Mouse (Mus musculus): ENCODE data around the gene Kremen2. TPM values are rescaled to one million over a fixed set of nuclear protein-coding genes. Genes with fewer than 3 reads are reported as not detected.

Gene Kremen2
- polyA plus RNA-seq, 1 experiment: 0.88 TPM

GRCm38 (mm10) chr17:23755689-23756088 lies 10.1 kb upstream of the Kremen2 start:
- no peak overlapping the region for H3K4me3 ChIP-seq
- TF ChIP-seq POLR2A (IDR thresholded peaks at IDR 0.05; ENCODE audit: insufficient read length, low read depth) (no peak), TCF3 (IDR thresholded peaks at IDR 0.05; ENCODE audit: insufficient read length, low read depth) (no peak), SRF (IDR thresholded peaks at IDR 0.05; ENCODE audit: control insufficient read depth, insufficient read length, low read depth) (no peak)
- no peak overlapping the region for H3ac ChIP-seq (ENCODE audit: control insufficient read depth, insufficient read length)
- H3K4me2 ChIP-seq (ENCODE audit: low read depth): no peak overlapping the region
- peaks cover 8% of the 10 kb centered on the region for H3K36me3 ChIP-seq (ENCODE audit: control insufficient read depth, insufficient read depth)
- no peaks in the 10 kb centered on the region for H3K27me3 ChIP-seq (ENCODE audit: control insufficient read depth, insufficient read depth, insufficient read length)
- no peaks in the 10 kb centered on the region for H3K79me2 ChIP-seq (ENCODE audit: control insufficient read depth, insufficient read depth)

- peaks cover 13% of the 10 kb centered on the region for H3K27me3 ChIP-seq (ENCODE audit: control insufficient read depth, insufficient read depth, insufficient read length)
- TF ChIP-seq MYOG (IDR thresholded peaks at IDR 0.05; ENCODE audit: control insufficient read depth in 1 of 3, insufficient read depth in 1 of 3, insufficient read length in 2 of 3, low read depth in 2 of 3) (no peak), TCF12 (IDR thresholded peaks at IDR 0.05; ENCODE audit: insufficient read depth, poor library complexity, severe bottlenecking) (no peak), E2F4 (IDR thresholded peaks at IDR 0.05; ENCODE audit: insufficient read depth) (no peak), CEBPB (IDR thresholded peaks at IDR 0.05; ENCODE audit: insufficient read depth, poor library complexity, severe bottlenecking) (no peak), MAX (IDR thresholded peaks at IDR 0.05; ENCODE audit: low read depth) (no peak), POLR2AphosphoS2 (IDR thresholded peaks at IDR 0.05; ENCODE audit: insufficient read length, low read depth) (no peak), TCF3 (IDR thresholded peaks at IDR 0.05; ENCODE audit: insufficient read length, low read depth) (no peak), MYOD1 (IDR thresholded peaks at IDR 0.05; ENCODE audit: control insufficient read depth in 1 of 3, insufficient read length in 2 of 3, low read depth in 2 of 3) (no peak), USF1 (IDR thresholded peaks at IDR 0.05; ENCODE audit: low read depth) (no peak), SRF (IDR thresholded peaks at IDR 0.05; ENCODE audit: control insufficient read depth, insufficient read length, low read depth) (no peak), REST (IDR thresholded peaks at IDR 0.05; ENCODE audit: insufficient read depth, insufficient read length) (no peak), POLR2A (IDR thresholded peaks at IDR 0.05; ENCODE audit: insufficient read length, low read depth) (no peak)
- H3ac ChIP-seq (ENCODE audit: control insufficient read depth, insufficient read length): no peak overlapping the region
- H3K36me3 ChIP-seq (ENCODE audit: control insufficient read depth, insufficient read depth): no peaks in the 10 kb centered on the region
- peak overlapping the region; percentile 74 for H3K4me2 ChIP-seq (ENCODE audit: low read depth)
- H3K4me3 ChIP-seq: no peak overlapping the region
- no peaks in the 10 kb centered on the region for H3K79me2 ChIP-seq (ENCODE audit: control insufficient read depth, insufficient read depth)
Observed at GRCm38 (mm10) chr17:23749400-23750191, 4.0 kb upstream of the Kremen2 start.

GRCm38 (mm10) chr17:23748631-23749391 lies 3.2 kb upstream of the Kremen2 start:
- Histone ChIP-seq H3K27me3 (ENCODE audit: control insufficient read depth, insufficient read depth, insufficient read length) (peaks cover 17% of the 10 kb centered on the region), H3ac (ENCODE audit: control insufficient read depth, insufficient read length) (no peak overlapping the region), H3K36me3 (ENCODE audit: control insufficient read depth, insufficient read depth) (no peaks in the 10 kb centered on the region), H3K4me2 (ENCODE audit: low read depth) (peak overlapping the region; percentile 74), H3K79me2 (ENCODE audit: control insufficient read depth, insufficient read depth) (no peaks in the 10 kb centered on the region), H3K4me3 (no peak overlapping the region)
- TF ChIP-seq MYOG (IDR thresholded peaks at IDR 0.05; ENCODE audit: control insufficient read depth in 1 of 3, insufficient read depth in 1 of 3, insufficient read length in 2 of 3, low read depth in 2 of 3): no peak
- no peak for TF ChIP-seq SRF (IDR thresholded peaks at IDR 0.05; ENCODE audit: control insufficient read depth, insufficient read length, low read depth)
- no peak for TF ChIP-seq TCF3 (IDR thresholded peaks at IDR 0.05; ENCODE audit: insufficient read length, low read depth)
- TF ChIP-seq USF1 (IDR thresholded peaks at IDR 0.05; ENCODE audit: low read depth): no peak
- no peak for TF ChIP-seq POLR2A (IDR thresholded peaks at IDR 0.05; ENCODE audit: insufficient read length, low read depth)
- no peak for TF ChIP-seq REST (IDR thresholded peaks at IDR 0.05; ENCODE audit: insufficient read depth, insufficient read length)
- no peak for TF ChIP-seq TCF12 (IDR thresholded peaks at IDR 0.05; ENCODE audit: insufficient read depth, poor library complexity, severe bottlenecking)
- no peak for TF ChIP-seq MYOD1 (IDR thresholded peaks at IDR 0.05; ENCODE audit: control insufficient read depth in 1 of 3, insufficient read length in 2 of 3, low read depth in 2 of 3)
- no peak for TF ChIP-seq POLR2AphosphoS2 (IDR thresholded peaks at IDR 0.05; ENCODE audit: insufficient read length, low read depth)

- H3K4me3 ChIP-seq: no peak overlapping the region
- H3ac ChIP-seq (ENCODE audit: control insufficient read depth, insufficient read length): no peak overlapping the region
- H3K36me3 ChIP-seq (ENCODE audit: control insufficient read depth, insufficient read depth): no peaks in the 10 kb centered on the region
- TF ChIP-seq POLR2A (IDR thresholded peaks at IDR 0.05; ENCODE audit: insufficient read length, low read depth) (no peak), POLR2AphosphoS2 (IDR thresholded peaks at IDR 0.05; ENCODE audit: insufficient read length, low read depth) (no peak), USF1 (IDR thresholded peaks at IDR 0.05; ENCODE audit: low read depth) (no peak), MAX (IDR thresholded peaks at IDR 0.05; ENCODE audit: low read depth) (no peak), TCF12 (IDR thresholded peaks at IDR 0.05; ENCODE audit: insufficient read depth, poor library complexity, severe bottlenecking) (no peak), MYOG (IDR thresholded peaks at IDR 0.05; ENCODE audit: control insufficient read depth in 1 of 3, insufficient read depth in 1 of 3, insufficient read length in 2 of 3, low read depth in 2 of 3) (no peak), E2F4 (IDR thresholded peaks at IDR 0.05; ENCODE audit: insufficient read depth) (no peak), MYOD1 (IDR thresholded peaks at IDR 0.05; ENCODE audit: control insufficient read depth in 1 of 3, insufficient read length in 2 of 3, low read depth in 2 of 3) (no peak), SRF (IDR thresholded peaks at IDR 0.05; ENCODE audit: control insufficient read depth, insufficient read length, low read depth) (no peak), TCF3 (IDR thresholded peaks at IDR 0.05; ENCODE audit: insufficient read length, low read depth) (no peak), REST (IDR thresholded peaks at IDR 0.05; ENCODE audit: insufficient read depth, insufficient read length) (no peak), CEBPB (IDR thresholded peaks at IDR 0.05; ENCODE audit: insufficient read depth, poor library complexity, severe bottlenecking) (no peak)
- peaks cover 25% of the 10 kb centered on the region for H3K27me3 ChIP-seq (ENCODE audit: control insufficient read depth, insufficient read depth, insufficient read length)
- no peak overlapping the region for H3K4me2 ChIP-seq (ENCODE audit: low read depth)
- no peaks in the 10 kb centered on the region for H3K79me2 ChIP-seq (ENCODE audit: control insufficient read depth, insufficient read depth)
Observed at GRCm38 (mm10) chr17:23748026-23748425, 2.4 kb upstream of the Kremen2 start.
